Mouse (Mus musculus) liver (tissue): ENCODE data around the gene Tppp3.

Experiments
- DNase-seq: peaks from one replicate; pipeline ENCODE4 v3.0.0-alpha.2; 2020; ENCODE audit warnings: mixed read lengths

Tppp3 gene

DNA sequence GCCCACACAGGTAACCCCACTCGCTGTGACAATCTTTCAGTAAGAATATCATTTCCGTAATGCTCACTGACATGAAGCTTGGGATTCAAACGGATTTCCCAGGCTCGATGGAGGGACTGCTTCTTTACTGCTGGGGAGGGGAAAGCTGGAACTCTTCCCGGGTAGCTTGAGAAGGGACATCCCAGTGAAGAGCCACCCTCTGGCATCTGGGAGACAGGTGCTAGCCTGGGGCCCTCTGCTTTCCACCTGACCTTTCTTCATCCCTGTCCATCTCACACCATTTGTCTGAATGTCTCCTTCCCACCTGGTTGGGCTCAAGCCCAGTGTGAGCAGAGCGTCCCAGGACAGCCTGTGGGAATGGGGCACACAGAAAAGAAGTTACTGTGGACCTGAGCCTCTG, 5.1 kb downstream of the Tppp3 start:
- DNase-seq = no peak

DNA sequence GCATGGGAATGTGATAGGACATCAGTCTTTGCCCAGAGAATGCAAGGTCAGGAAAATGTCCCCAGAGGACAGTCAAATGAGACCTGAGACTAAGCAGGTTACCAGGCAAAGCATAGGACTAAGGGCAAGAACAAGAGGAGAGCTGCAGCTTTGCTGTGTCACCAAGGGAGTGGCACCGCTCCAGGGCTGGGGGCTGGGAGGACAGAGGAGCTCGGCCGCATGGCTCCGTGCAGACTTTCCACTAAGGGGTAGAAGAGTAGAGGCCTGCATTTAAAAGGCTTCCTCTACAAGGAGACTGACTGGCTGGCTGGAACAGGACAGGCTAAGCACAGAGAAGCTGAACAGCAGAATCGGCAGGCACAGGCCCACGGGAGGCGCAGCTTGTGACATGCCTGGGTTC, 6.7 kb downstream of the Tppp3 start:
- DNase-seq = no peak

- DNase-seq = no peak
These were observed 10.1 kb downstream of the Tppp3 start for GRCm38 (mm10) chr8:105461085-105461803.

- DNase-seq = peak; percentile 37
These were observed 16.1 kb downstream of the Tppp3 start for GRCm38 (mm10) chr8:105455218-105455617.

DNA sequence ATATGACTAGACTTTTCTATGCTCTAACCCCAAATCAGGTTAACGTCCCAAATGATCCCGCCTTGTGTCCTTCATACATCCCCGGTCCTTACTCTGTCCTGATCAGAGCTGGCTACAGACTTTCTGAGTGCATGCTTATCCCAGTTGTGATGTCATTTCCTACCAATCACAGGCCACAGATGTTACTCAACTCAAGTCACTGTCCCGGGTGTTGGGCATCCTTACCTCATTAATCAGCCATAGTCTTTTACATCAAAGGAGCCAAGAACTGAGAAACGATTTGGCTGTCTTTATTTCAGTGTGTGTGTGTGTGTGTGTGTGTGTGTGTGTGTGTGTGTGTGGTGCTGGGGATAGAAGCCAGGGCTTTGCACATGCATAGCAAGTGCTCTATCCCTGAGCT, 17.2 kb downstream of the Tppp3 start:
- DNase-seq = no peak

- DNase-seq = no peak
These were observed 18.0 kb downstream of the Tppp3 start for GRCm38 (mm10) chr8:105453296-105453695.

- no peak for DNase-seq
These were observed 19.3 kb downstream of the Tppp3 start for GRCm38 (mm10) chr8:105451903-105452603.

DNA sequence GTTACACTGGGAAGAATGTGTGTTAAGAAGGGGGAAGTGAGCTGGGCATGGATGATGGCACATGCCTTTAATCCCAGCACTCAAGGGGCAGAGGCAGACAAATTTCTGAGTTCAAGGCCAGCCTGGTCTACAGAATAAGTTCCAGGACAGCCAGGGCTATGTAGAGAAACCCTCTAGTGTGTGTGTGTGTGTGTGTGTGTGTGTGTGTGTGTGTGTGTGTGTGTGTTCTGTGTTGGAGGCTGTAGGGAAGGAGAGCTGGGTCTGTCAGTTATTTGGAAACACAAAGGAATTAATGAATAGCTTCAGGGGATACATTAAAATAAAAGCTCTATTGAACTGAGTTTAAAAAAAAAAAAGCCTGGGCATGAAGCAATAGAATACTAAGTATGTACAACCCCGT, 20.3 kb downstream of the Tppp3 start:
- no peak for DNase-seq

DNA sequence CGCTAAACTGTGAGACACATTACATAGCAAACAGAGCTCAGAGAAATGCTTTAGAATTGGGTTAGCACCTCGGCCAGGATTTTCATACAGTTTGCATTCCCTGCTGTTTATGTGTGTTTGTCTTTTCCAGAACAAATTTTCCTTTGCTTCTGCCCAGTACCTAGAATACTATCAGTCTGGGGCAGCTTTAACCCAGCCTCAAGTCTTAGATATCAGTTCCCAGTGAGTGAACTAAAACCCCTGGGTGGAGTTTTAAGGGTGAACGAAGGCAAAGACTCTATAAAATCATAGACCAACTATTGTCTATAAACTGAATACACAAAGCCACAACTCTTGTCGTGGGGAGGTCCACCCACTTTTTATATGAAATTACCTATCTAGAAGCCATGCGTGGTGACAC, 22.7 kb downstream of the Tppp3 start:
- DNase-seq = peak; percentile 42

GRCm38 (mm10) chr8:105448188-105448587, 23.1 kb downstream of the Tppp3 start:
- DNase-seq = peak; percentile 31

- no peak for DNase-seq
These were observed 25.2 kb downstream of the Tppp3 start for GRCm38 (mm10) chr8:105446127-105446552.

- DNase-seq = no peak
These were observed 25.8 kb downstream of the Tppp3 start for GRCm38 (mm10) chr8:105445296-105446126.

- DNase-seq = no peak
These were observed 28.7 kb downstream of the Tppp3 start for GRCm38 (mm10) chr8:105442661-105443060.

DNA sequence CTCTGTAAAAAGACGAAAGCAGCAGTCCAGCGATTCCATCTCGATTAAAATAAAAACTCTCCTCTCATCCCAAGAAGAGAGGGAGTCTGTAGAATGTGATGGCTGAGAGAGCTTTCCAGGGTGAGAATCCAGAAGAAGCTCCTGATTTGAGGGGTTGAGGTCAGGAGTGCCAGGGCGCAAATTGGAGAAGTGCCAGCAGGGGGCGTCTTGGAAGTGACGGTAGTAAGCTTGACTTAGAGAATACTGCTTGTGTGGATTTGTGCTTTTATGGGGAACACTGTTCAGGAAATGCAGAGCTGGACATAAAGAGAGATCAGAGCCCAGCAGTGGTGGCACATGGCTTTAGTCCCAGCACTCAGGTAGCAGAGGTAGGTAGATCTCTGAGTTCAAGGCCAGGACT, 29.9 kb downstream of the Tppp3 start:
- peak; percentile 79 for DNase-seq

DNA sequence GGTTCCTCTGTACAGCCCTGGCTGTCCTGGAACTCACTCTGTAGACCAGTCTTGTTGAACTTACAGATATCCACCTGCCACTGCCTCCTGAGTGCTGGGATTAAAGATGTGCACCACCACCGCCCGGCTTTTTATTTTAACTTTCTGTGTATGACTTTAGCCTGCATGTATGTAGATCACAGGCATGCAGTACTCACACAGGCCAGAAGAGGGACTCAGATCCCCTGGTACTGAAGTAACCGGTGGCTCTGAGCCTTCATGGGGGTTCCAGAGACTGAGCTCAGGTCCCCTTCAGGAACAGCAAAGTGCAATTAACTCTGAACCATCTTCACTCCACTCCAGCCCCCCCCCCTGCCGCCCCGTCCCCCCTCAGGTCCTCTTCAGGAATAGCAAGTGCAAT, 32.5 kb downstream of the Tppp3 start:
- DNase-seq = peak; percentile 63

DNA sequence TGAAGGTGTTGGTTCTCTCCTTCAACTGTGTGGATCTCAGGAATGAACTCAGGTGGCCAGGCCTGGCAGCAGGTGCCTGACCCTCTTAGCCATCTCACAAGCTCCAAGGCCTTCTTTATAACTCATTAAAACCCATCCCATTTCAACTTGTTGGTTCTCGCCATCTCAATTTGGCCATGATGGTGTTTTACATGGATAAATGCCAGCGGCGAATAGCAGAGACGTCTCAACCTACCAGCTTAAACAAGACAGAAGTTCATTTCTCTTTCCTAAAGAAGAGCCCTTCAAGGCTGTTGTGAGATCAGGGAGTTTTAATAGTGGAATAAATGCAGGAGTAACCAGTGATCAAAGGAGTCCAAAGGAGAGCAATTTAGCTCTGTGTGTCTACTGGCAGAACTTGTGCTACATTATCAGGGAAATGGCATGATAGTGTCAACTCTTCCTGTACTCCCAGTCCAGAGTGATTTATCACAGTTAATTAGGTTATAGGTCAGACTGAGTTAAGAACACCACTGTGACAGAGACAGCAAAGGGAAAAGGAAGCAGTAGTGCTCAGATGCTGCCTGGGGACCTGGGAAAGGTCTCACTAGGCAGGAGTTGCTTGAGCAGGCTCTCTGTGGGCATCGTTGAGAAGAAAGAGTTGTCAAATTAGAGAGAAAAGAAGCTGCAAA, 34.1 kb downstream of the Tppp3 start:
- no peak for DNase-seq

GRCm38 (mm10) chr8:105436218-105436617, 35.1 kb downstream of the Tppp3 start:
- DNase-seq = no peak

DNA sequence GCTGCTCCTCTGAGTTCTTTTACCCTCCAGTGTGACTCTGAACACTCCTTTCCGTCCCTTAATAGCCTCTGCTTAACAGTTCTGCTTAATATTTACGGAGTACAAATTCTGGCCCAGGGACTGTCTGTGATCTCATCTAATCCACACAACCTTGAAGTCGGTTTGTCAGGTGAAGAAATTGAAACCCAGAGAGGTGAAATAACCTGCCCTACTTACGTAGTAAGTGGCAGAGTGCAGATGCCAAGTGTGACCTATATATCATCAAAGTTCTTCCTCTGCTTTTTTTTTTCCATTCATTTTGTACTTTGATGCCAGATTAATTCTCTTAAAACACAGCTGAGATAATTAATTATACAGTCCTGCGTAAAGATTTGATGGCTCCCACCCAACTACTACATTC, 37.2 kb downstream of the Tppp3 start:
- no peak for DNase-seq

DNA sequence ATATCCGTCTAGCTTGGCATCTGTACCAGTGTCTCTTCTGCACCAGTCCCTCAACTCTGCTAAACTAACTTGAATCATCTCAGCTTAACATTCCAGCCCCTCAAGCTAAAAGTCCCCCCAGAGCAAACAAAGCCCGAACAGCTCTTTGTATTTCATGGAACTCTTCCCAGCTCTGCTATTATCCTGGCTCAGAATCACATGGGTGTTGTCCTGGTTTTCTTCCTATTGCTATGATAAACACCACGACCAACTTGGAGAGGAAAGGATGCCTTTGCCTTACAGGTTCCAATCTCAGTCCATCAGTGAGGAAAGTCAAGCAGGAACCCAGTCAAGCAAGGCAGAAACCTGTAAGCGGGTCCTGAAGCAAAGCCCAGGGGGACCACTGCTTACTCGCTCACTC, 37.8 kb downstream of the Tppp3 start:
- no peak for DNase-seq

DNA sequence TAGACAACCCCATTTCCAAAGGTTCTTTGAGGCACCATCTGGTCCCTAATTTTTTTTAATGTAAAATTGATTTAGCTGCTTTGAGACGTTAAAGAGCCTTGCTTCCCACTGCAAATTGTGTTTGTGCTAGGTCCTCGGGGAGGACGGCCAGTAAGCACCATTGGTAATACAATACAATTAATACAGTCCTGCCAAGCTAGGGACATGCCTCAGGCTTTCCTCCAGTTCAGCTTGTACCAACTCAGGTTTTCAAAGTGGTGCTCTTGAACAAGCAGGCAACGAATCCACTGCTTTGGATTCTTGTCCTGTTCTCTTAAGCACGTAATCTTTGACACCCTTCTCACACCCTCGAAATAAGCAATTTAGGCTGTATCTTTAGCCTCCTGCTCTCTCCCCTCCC, 38.3 kb downstream of the Tppp3 start:
- DNase-seq = no peak

GRCm38 (mm10) chr8:105431743-105432515, 39.4 kb downstream of the Tppp3 start:
- no peak for DNase-seq

DNA sequence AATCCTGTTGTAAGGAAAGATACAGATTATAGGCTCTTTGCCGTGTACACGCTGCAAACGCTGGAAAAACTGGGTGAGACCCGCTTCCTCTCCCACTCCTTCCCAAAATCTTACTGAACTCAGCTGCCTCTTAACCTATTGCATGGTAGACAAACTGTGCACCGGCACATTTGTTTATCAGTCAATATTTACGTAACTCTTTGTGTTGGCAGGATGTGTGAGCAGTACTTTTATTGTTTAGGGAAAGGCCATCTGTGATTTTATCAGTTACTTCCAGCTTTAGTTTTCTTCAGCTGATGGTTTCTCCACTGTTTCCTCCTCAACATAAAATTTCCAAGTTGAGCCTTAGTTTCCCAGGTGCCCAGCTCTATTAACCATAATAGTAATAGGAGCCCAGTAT, 44.4 kb downstream of the Tppp3 start:
- no peak for DNase-seq
